Mouse (Mus musculus) forebrain, embryonic 11.5 days (tissue): ENCODE results near the gene Tgfbi. TPM values are rescaled to one million over a fixed set of nuclear protein-coding genes. Genes with fewer than 3 reads are reported as not detected.
A peak's percentile ranks its signal among the peaks of the same experiment; 100 is the strongest.

ENCODE experiments used
- ATAC-seq: fragments of 200-750 bp; cut with Nextera tagmentation; replicated peaks from 2 replicates; pipeline ENCODE4 v1.8.0; 2017; ENCODE audit warnings: moderate TSS enrichment; ENCODE audit not compliant: low FRiP score
- DNase-seq: peaks from one replicate; pipeline ENCODE4 v3.0.0-alpha.2; 2017; ENCODE audit warnings: low spot score
- H3K27ac ChIP-seq: fragments of 300-500 bp; sonication (generic); 2 replicates; pipeline ENCODE4 v1.5.1; 2014; ENCODE audit warnings: low read depth, low read length
- H3K27me3 ChIP-seq: fragments of 300-500 bp; sonication (generic); 2 replicates; pipeline ENCODE4 v1.6.1; 2014; ENCODE audit warnings: mild to moderate bottlenecking, low read length, mixed read lengths; ENCODE audit not compliant: control insufficient read depth, insufficient read depth
- H3K36me3 ChIP-seq: fragments of 300-500 bp; sonication (generic); 2 replicates; pipeline ENCODE4 v1.6.1; 2014; ENCODE audit warnings: mild to moderate bottlenecking, low read length, moderate library complexity, mixed read lengths; ENCODE audit not compliant: control insufficient read depth, insufficient read depth
- H3K4me1 ChIP-seq: fragments of 300-500 bp; sonication (generic); replicated peaks from 2 replicates; pipeline ENCODE4 v1.6.1; 2014; ENCODE audit warnings: low read length, mixed read lengths; ENCODE audit not compliant: control insufficient read depth, insufficient read depth
- H3K4me2 ChIP-seq: fragments of 300-500 bp; sonication (generic); 2 replicates; pipeline ENCODE4 v1.6.1; 2014; ENCODE audit warnings: low read depth, mild to moderate bottlenecking, low read length, moderate library complexity, mixed read lengths; ENCODE audit not compliant: severe bottlenecking
- H3K4me3 ChIP-seq: fragments of 300-500 bp; sonication (generic); 2 replicates; pipeline ENCODE4 v1.5.1; 2014; ENCODE audit warnings: low read depth, low read length
- H3K9ac ChIP-seq: fragments of 300-500 bp; sonication (generic); 2 replicates; pipeline ENCODE4 v1.6.1; 2014; ENCODE audit warnings: low read length
- H3K9me3 ChIP-seq: fragments of 300-500 bp; sonication (generic); 2 replicates; pipeline ENCODE4 v1.6.1; 2016; ENCODE audit warnings: low read length, mixed read lengths; ENCODE audit not compliant: control insufficient read depth
- WGBS: fragments of 180-500 bp; shearing (Covaris S2); extraction: QIAGEN DNeasy Blood & Tissue Kit; methylation state at CpG from one replicate; pipeline ENCODE4 v1.1.7; 2014; 5-methylcytosine and 5-hydroxymethylcytosine counted together
- polyA plus RNA-seq: library from polyadenylated mRNA; unstranded; fragments of >200 nt; fragmentation: Nextera tagmentation; extraction: Ambion mirVana; gene quantifications from 2 replicates; pipeline ENCODE4 v1.2.1, GENCODE M21; 2014

Tgfbi gene
- polyA plus RNA-seq, 1 experiment from 2014 or later, result 26.2 TPM

- no peaks in the 10 kb centered on the region for H3K36me3 ChIP-seq
- H3K4me2 ChIP-seq, result no peak overlapping the region
- H3K4me3 ChIP-seq, result no peak overlapping the region
- no peak overlapping the region for H3K9ac ChIP-seq
- H3K4me1 ChIP-seq, result no peaks in the 10 kb centered on the region
- ATAC-seq (no peak), DNase-seq (no peak)
- 68% methylated on average over 8 of the region's 8 CpGs for WGBS
- H3K27ac ChIP-seq, result no peak overlapping the region
- H3K9me3 ChIP-seq, result no peaks in the 10 kb centered on the region
- H3K27me3 ChIP-seq, result no peaks in the 10 kb centered on the region
Observed at GRCm38 (mm10) chr13:56652381-56652780, 43.1 kb downstream of the Tgfbi start.

- Histone ChIP-seq H3K4me2 (no peak overlapping the region), H3K4me1 (no peaks in the 10 kb centered on the region), H3K27me3 (no peaks in the 10 kb centered on the region), H3K27ac (no peak overlapping the region), H3K9ac (no peak overlapping the region), H3K4me3 (no peak overlapping the region), H3K36me3 (no peaks in the 10 kb centered on the region), H3K9me3 (no peaks in the 10 kb centered on the region)
- ATAC-seq, result no peak
- no peak for DNase-seq
- WGBS, result 85% methylated on average over 5 of the region's 5 CpGs
Observed at GRCm38 (mm10) chr13:56654176-56654575, 44.9 kb downstream of the Tgfbi start.

DNA sequence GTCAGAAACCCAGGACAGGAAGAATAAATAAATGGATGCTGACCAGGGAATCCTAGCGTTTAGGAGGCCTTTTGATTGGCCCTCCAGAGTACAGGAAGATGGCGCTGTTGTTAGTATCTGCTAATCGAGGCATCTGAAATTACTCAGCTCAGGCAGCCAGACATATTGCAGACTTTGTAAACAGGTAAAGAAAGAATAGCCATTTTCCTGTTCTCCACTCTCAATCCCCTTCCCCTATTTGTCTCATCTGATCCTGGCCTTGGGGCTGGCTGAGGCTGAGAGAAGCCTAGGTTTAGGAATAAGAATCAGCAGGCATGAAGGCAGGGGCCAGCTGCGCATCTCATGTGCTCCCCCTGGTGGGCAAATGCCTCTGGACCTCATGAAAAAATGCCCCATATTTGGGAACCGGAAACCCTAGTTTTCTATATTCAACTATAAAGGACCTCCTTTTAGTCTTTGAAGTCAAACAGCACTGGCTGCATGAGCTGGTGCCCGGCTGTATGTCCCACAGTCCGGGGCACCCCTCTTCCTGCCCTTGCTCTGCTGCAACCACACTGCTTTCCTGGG lies 48.7 kb downstream of the Tgfbi start:
- ATAC-seq (no peak), DNase-seq (peak; percentile 86)
- Histone ChIP-seq H3K9ac (no peak overlapping the region), H3K9me3 (no peaks in the 10 kb centered on the region), H3K36me3 (no peaks in the 10 kb centered on the region), H3K27me3 (no peaks in the 10 kb centered on the region), H3K27ac (no peak overlapping the region), H3K4me2 (no peak overlapping the region), H3K4me3 (no peak overlapping the region), H3K4me1 (no peaks in the 10 kb centered on the region)
- WGBS, result 39% methylated on average over 7 of the region's 7 CpGs

DNA sequence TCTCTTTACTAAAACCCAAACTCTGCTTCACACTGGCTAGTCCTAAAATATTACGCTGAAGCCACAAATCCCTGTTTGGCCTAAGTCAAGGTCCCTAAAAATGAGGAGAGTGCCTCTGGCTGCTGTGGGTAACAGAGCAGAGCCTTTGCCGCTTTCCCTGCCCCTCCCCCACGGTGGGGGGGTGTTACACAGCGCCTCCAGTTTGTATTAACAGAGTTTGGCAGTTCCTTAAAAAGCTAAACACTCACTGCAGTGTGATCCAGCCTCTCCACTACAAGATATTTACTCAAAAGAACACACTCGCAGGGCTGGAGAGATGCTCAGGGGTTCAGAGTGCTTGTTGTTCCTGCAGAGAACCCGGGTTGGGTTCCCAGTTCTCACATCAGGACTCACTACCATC lies 49.6 kb downstream of the Tgfbi start:
- H3K9me3 ChIP-seq, result no peaks in the 10 kb centered on the region
- no peaks in the 10 kb centered on the region for H3K36me3 ChIP-seq
- no peak overlapping the region for H3K4me3 ChIP-seq
- H3K27me3 ChIP-seq, result no peaks in the 10 kb centered on the region
- H3K4me2 ChIP-seq, result no peak overlapping the region
- ATAC-seq (no peak), DNase-seq (no peak)
- no peak overlapping the region for H3K9ac ChIP-seq
- no peak overlapping the region for H3K27ac ChIP-seq
- WGBS, result 76% methylated on average over 6 of the region's 6 CpGs
- no peaks in the 10 kb centered on the region for H3K4me1 ChIP-seq

- WGBS, result 70% methylated on average over 7 of the region's 7 CpGs
- no peak overlapping the region for H3K4me3 ChIP-seq
- no peak overlapping the region for H3K4me2 ChIP-seq
- ATAC-seq (no peak), DNase-seq (no peak)
- H3K4me1 ChIP-seq, result no peaks in the 10 kb centered on the region
- no peaks in the 10 kb centered on the region for H3K9me3 ChIP-seq
- no peaks in the 10 kb centered on the region for H3K36me3 ChIP-seq
- H3K27ac ChIP-seq, result no peak overlapping the region
- no peaks in the 10 kb centered on the region for H3K27me3 ChIP-seq
- H3K9ac ChIP-seq, result no peak overlapping the region
Observed at GRCm38 (mm10) chr13:56661914-56662621, 52.7 kb downstream of the Tgfbi start.

DNA sequence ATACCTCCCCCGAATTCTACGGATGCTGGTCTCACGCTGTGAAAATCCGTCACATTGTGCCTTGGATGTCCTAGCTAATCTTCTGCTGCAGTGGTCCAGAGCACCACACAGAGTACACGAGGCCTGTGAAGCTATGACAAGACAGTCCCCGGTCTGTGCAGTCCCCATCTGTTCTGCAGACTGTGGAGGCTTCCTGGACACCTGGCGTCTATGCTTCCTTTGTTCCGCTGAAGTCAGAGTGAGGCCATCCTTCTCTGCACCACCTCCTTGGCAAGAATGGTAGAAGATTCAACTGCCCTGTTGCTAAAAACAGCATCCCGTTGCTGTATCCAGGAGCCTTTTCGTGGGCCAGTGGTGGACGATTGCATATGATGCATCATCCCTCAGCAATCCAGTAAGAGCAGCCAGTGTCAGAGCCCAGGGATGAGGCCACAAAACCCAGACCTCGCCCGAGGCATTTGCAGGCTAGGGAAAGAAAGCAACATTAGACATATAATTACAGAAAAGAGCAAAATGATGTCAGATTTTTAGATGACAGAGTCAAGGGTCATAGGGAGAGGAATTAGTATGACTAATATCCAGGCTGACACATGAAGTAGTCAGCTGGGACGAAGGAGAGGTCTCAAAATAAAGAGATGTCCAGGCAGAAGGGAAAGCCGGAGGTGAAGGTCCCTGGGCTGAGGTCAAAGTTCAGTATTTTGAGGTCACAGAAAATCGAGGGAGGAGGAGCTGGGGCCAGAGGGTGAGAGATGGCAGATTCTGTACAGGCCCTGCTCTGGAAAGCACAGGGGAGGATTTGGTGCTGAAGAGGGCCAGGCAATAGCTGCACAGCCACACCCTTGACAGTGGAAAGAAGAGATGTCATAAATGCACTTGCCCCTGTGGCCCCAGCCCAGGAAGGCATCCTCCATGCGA lies 55.2 kb downstream of the Tgfbi start:
- H3K27ac ChIP-seq, result no peak overlapping the region
- 81% methylated on average over 17 of the region's 17 CpGs for WGBS
- no peak for DNase-seq

GRCm38 (mm10) chr13:56671206-56671605 lies 61.9 kb downstream of the Tgfbi start:
- H3K27ac ChIP-seq, result no peak overlapping the region
- WGBS, result 72% methylated on average over 11 of the region's 11 CpGs

More for the DNA sequence above, 55.2 kb downstream of the Tgfbi start:
- no peaks in the 10 kb centered on the region for H3K4me1 ChIP-seq
- no peak overlapping the region for H3K9ac ChIP-seq
- H3K36me3 ChIP-seq, result no peaks in the 10 kb centered on the region
- no peak overlapping the region for H3K4me2 ChIP-seq
- H3K4me3 ChIP-seq, result no peak overlapping the region
- H3K27me3 ChIP-seq, result no peaks in the 10 kb centered on the region
- no peaks in the 10 kb centered on the region for H3K9me3 ChIP-seq
- no peak for ATAC-seq

DNA sequence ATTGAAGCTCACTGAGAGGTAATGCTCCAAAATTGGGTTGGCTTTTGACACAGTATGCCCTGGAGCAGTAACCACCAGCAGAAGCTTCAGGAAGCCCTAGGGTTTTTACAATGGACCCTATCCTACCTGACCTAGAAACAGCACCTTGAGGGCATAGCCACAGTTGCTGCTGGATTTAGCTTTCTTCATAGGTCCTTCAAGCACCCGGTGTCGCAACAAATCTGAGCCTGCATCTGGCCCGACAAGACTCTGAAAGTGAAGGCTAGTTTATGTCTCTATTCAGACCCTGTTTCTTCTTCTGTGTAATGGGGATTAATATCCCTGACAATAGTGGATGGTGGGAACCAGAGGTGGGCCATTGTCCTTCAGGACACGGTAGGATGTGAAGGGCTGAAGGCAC lies 68.4 kb downstream of the Tgfbi start:
- H3K4me2 ChIP-seq, result no peak overlapping the region
- no peaks in the 10 kb centered on the region; the same call in 1 of the 2 replicates for H3K4me1 ChIP-seq
- ATAC-seq, result no peak
- no peaks in the 10 kb centered on the region for H3K27me3 ChIP-seq
- H3K4me3 ChIP-seq, result no peak overlapping the region
- H3K9ac ChIP-seq, result no peak overlapping the region
- no peaks in the 10 kb centered on the region for H3K36me3 ChIP-seq
- no peaks in the 10 kb centered on the region for H3K9me3 ChIP-seq
- 79% methylated on average over 4 of the region's 4 CpGs for WGBS
- DNase-seq, result no peak
- H3K27ac ChIP-seq, result no peak overlapping the region

More at GRCm38 (mm10) chr13:56671206-56671605, 61.9 kb downstream of the Tgfbi start:
- DNase-seq (no peak), ATAC-seq (no peak)
- H3K4me3 ChIP-seq, result no peak overlapping the region
- no peaks in the 10 kb centered on the region for H3K9me3 ChIP-seq
- H3K36me3 ChIP-seq, result no peaks in the 10 kb centered on the region
- H3K4me1 ChIP-seq, result no peaks in the 10 kb centered on the region
- H3K27me3 ChIP-seq, result no peaks in the 10 kb centered on the region
- no peak overlapping the region for H3K4me2 ChIP-seq
- H3K9ac ChIP-seq, result no peak overlapping the region
